Mouse (Mus musculus): Measurements from ENCODE around the gene Actn1. TPM values are rescaled to one million over a fixed set of nuclear protein-coding genes. Genes with fewer than 3 reads are reported as not detected.

The Actn1 gene
- polyA plus RNA-seq, 1 experiment from 2014 or later, result 9.7 TPM

GRCm38 (mm10) chr12:80232076-80232839, 27.9 kb downstream of the Actn1 start:
- no peak overlapping the region for H3K4me3 ChIP-seq
- H3K9me3 ChIP-seq, result no peaks in the 10 kb centered on the region

GRCm38 (mm10) chr12:80231317-80231716, 28.9 kb downstream of the Actn1 start:
- ATAC-seq (ENCODE audit: low FRiP score, low read depth), result no peak
- Histone ChIP-seq H3K4me3 (no peak overlapping the region), H3K27ac (replicated peaks) (peak overlapping the region; percentile 47; the same call in 1 of the 2 replicates), H3K36me3 (no peaks in the 10 kb centered on the region), H3K4me2 (no peak overlapping the region), H3K9ac (no peak overlapping the region), H3K4me1 (replicated peaks) (peaks cover 41% of the 10 kb centered on the region), H3K9me3 (no peaks in the 10 kb centered on the region), H3K27me3 (no peaks in the 10 kb centered on the region)
- WGBS, result 29% methylated on average over 5 of the region's 5 CpGs

More at GRCm38 (mm10) chr12:80232076-80232839, 27.9 kb downstream of the Actn1 start:
- H3K27me3 ChIP-seq, result no peaks in the 10 kb centered on the region
- peaks cover 41% of the 10 kb centered on the region for H3K4me1 ChIP-seq (replicated peaks)
- 92% methylated on average over 9 of the region's 9 CpGs for WGBS
- no peak overlapping the region for H3K4me2 ChIP-seq
- ATAC-seq (ENCODE audit: low FRiP score, low read depth), result no peak
- H3K9ac ChIP-seq, result no peak overlapping the region
- H3K27ac ChIP-seq (replicated peaks), result 0 out of 2 replicates have a peak overlapping the region, but pooled peaks have one; percentile 47
- H3K36me3 ChIP-seq, result no peaks in the 10 kb centered on the region

GRCm38 (mm10) chr12:80230854-80231253, 29.3 kb downstream of the Actn1 start:
- no peak overlapping the region for H3K4me2 ChIP-seq
- no peak overlapping the region for H3K4me3 ChIP-seq
- no peak overlapping the region for H3K9ac ChIP-seq
- H3K36me3 ChIP-seq, result no peaks in the 10 kb centered on the region
- peak overlapping the region; percentile 47 for H3K27ac ChIP-seq (replicated peaks)
- 64% methylated on average over 5 of the region's 5 CpGs for WGBS
- H3K27me3 ChIP-seq, result no peaks in the 10 kb centered on the region
- no peak for ATAC-seq (ENCODE audit: low FRiP score, low read depth)
- peaks cover 41% of the 10 kb centered on the region for H3K4me1 ChIP-seq (replicated peaks)
- no peaks in the 10 kb centered on the region for H3K9me3 ChIP-seq

DNA sequence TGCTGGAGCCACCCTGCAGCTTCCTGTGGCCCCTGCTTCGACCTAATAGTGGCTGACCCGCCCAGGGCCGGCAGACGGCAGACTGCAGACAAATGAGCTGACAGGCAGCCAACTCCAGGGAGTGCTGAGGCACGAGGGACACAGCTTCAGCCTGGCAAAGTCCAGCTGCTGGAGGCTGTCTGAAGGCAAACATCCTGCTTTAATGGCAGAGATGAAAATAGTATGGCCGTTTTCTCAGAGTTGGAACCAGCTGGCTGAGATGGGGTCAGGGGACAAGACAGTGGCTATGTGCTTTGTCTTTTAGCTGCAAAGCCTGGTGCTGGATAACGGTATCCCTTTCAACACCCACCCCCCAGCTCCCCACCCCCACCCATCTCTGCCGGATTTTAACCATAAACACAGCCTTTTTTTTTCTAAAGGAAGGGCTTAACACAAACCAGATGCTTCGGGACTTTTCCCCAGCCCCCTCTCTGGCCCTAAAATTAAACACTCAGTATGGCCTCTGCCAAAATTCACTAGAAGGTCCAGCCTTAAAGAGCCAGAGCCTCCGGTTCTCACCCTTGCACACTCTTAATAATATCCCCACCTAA, 30.0 kb downstream of the Actn1 start:
- Histone ChIP-seq H3K4me2 (0 out of 2 replicates have a peak overlapping the region, but pooled peaks have one; percentile 12), H3K36me3 (no peaks in the 10 kb centered on the region), H3K27me3 (no peaks in the 10 kb centered on the region), H3K9me3 (no peaks in the 10 kb centered on the region), H3K9ac (no peak overlapping the region), H3K27ac (replicated peaks) (peak overlapping the region; percentile 47), H3K4me3 (no peak overlapping the region), H3K4me1 (replicated peaks) (peaks cover 41% of the 10 kb centered on the region)
- peak; percentile 47; the same call in 1 of the 2 replicates for ATAC-seq (ENCODE audit: low FRiP score, low read depth)
- 5% methylated on average over 10 of the region's 10 CpGs for WGBS

DNA sequence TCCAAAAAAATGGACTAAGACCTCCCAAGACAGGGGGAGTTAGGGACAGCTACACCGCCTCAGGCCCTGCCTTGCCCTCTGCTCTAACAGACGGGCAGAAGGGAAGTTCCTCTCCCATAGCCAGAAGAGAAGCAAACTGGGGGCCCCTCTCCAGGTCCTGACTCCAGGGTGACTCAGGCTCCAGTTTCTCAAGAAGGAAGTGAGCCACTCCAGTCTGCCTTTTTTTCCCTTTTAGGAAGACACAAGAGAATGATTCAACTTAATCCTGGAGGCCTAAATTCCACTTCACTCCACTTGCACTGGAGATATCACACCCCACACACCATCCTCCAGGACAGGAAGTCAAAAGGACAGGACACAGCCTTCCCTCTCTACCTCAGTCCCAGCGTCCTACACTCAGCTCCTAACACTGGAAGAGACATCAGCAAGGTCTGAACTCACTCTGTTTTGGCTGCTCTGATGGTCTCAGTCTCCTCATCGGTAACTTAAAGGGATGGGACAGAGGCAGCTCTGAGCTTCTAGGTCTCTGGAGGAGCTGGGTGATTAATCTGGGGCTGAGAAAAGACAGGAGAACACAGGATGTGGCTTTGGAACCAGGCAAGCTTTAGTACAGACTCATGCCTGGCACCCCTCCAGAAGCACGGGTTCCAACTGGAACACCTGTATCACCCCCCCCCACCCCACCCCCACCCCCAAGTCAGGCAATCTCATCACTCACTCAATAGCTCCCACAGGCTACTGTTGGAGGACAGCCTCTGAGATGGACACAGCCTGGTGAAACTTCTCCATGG, 31.0 kb downstream of the Actn1 start:
- 58% methylated on average over 5 of the region's 5 CpGs for WGBS
- no peak overlapping the region for H3K4me3 ChIP-seq

DNA sequence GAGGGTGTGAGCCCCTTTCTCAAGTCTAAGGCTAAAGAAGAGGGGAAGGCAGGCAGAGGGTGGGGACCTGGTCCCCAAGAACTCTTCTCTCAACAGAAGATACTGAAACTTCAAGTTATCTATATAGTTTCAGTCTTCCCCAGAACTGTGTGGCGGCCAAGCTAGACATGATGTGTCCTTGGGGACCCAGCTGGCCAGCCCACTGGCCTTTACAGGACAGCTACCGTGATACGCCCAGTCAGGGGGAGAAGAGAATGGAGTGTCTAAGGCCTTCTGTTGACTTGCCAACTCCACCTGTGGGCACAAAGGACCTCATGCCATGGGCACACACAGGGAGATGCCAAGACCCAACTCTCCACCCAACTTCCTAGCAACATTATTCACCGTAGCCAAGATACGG, 31.8 kb downstream of the Actn1 start:
- Histone ChIP-seq H3K9ac (no peak overlapping the region), H3K9me3 (no peaks in the 10 kb centered on the region), H3K4me3 (no peak overlapping the region), H3K27ac (replicated peaks) (no peak overlapping the region), H3K4me2 (no peak overlapping the region), H3K4me1 (replicated peaks) (peaks cover 51% of the 10 kb centered on the region), H3K36me3 (no peaks in the 10 kb centered on the region), H3K27me3 (no peaks in the 10 kb centered on the region)
- WGBS, result 67% methylated on average over 5 of the region's 5 CpGs
- no peak for ATAC-seq (ENCODE audit: low FRiP score, low read depth)

More for the DNA sequence above, 31.0 kb downstream of the Actn1 start:
- Histone ChIP-seq H3K4me1 (replicated peaks) (peaks cover 43% of the 10 kb centered on the region), H3K4me2 (no peak overlapping the region), H3K27me3 (no peaks in the 10 kb centered on the region), H3K9me3 (no peaks in the 10 kb centered on the region), H3K9ac (no peak overlapping the region), H3K36me3 (no peaks in the 10 kb centered on the region), H3K27ac (replicated peaks) (peak overlapping the region; percentile 47; the same call in 1 of the 2 replicates)
- no peak for ATAC-seq (ENCODE audit: low FRiP score, low read depth)

DNA sequence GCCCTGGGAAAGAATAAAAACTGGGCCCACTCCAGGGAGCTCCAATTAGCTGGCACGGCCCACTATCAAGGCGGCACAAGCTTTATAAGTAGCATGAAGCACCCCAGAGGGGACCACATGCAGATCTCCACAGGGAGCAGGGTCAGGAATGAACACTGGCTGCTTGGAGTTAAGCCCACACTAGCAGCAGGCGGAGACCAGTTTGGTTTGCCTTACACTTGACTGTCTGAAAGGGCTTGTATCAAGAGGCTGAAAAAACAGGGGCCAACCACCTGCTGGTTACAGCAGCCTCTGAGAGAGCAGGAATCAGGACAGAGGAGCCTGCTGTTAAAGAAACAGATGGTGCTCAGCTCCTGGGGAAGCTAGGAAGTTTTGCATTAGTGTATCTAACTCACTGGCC, 32.3 kb downstream of the Actn1 start:
- Histone ChIP-seq H3K27me3 (no peaks in the 10 kb centered on the region), H3K36me3 (no peaks in the 10 kb centered on the region), H3K4me2 (no peak overlapping the region), H3K27ac (replicated peaks) (no peak overlapping the region), H3K9ac (no peak overlapping the region), H3K4me3 (no peak overlapping the region), H3K9me3 (no peaks in the 10 kb centered on the region), H3K4me1 (replicated peaks) (peaks cover 57% of the 10 kb centered on the region)
- 16% methylated on average over 3 of the region's 3 CpGs for WGBS
- peak; percentile 51 for ATAC-seq (ENCODE audit: low FRiP score, low read depth)

GRCm38 (mm10) chr12:80226101-80226500, 34.1 kb downstream of the Actn1 start:
- H3K27ac ChIP-seq (replicated peaks), result no peak overlapping the region
- no peaks in the 10 kb centered on the region for H3K36me3 ChIP-seq
- no peaks in the 10 kb centered on the region for H3K9me3 ChIP-seq
- no peak overlapping the region for H3K4me2 ChIP-seq
- peaks cover 55% of the 10 kb centered on the region for H3K4me1 ChIP-seq (replicated peaks)
- no peak for ATAC-seq (ENCODE audit: low FRiP score, low read depth)
- no peaks in the 10 kb centered on the region for H3K27me3 ChIP-seq
- H3K9ac ChIP-seq, result no peak overlapping the region
- WGBS, result 80% methylated on average over 2 of the region's 2 CpGs
- no peak overlapping the region for H3K4me3 ChIP-seq

GRCm38 (mm10) chr12:80224241-80224731, 35.9 kb downstream of the Actn1 start:
- H3K27ac ChIP-seq (replicated peaks), result no peak overlapping the region
- H3K4me2 ChIP-seq, result no peak overlapping the region
- WGBS, result 61% methylated on average over 8 of the region's 8 CpGs
- H3K36me3 ChIP-seq, result no peaks in the 10 kb centered on the region
- H3K4me1 ChIP-seq (replicated peaks), result peaks cover 37% of the 10 kb centered on the region
- ATAC-seq (ENCODE audit: low FRiP score, low read depth), result no peak
- H3K4me3 ChIP-seq, result no peak overlapping the region
- H3K27me3 ChIP-seq, result no peaks in the 10 kb centered on the region
- H3K9ac ChIP-seq, result no peak overlapping the region
- H3K9me3 ChIP-seq, result no peaks in the 10 kb centered on the region

GRCm38 (mm10) chr12:80223511-80223910, 36.7 kb downstream of the Actn1 start:
- H3K4me1 ChIP-seq (replicated peaks), result peaks cover 30% of the 10 kb centered on the region
- no peak overlapping the region for H3K9ac ChIP-seq
- H3K4me3 ChIP-seq, result no peak overlapping the region
- no peaks in the 10 kb centered on the region for H3K9me3 ChIP-seq
- H3K4me2 ChIP-seq, result no peak overlapping the region
- no peak overlapping the region for H3K27ac ChIP-seq (replicated peaks)
- no peaks in the 10 kb centered on the region for H3K36me3 ChIP-seq
- WGBS, result 32% methylated on average over 8 of the region's 8 CpGs
- peak; percentile 46; the same call in 1 of the 2 replicates for ATAC-seq (ENCODE audit: low FRiP score, low read depth)
- no peaks in the 10 kb centered on the region for H3K27me3 ChIP-seq

- Histone ChIP-seq H3K9ac (no peak overlapping the region), H3K36me3 (no peaks in the 10 kb centered on the region), H3K4me3 (no peak overlapping the region), H3K4me1 (replicated peaks) (peaks cover 20% of the 10 kb centered on the region), H3K27me3 (no peaks in the 10 kb centered on the region), H3K27ac (replicated peaks) (no peak overlapping the region), H3K9me3 (no peaks in the 10 kb centered on the region), H3K4me2 (no peak overlapping the region)
- no peak for ATAC-seq (ENCODE audit: low FRiP score, low read depth)
- 89% methylated on average over 3 of the region's 3 CpGs for WGBS
Observed at GRCm38 (mm10) chr12:80222473-80222872, 37.7 kb downstream of the Actn1 start.

Measured in hindbrain, embryonic 15.5 days (tissue).